Comparison of ENCODE assay signal across 9 mouse cellular contexts in genomic region chr7:66111211-66111610, GRCm38 (mm10). TPM values are rescaled to one million over a fixed set of nuclear protein-coding genes. Genes with fewer than 3 reads are reported as not detected.
DNase-seq lines count a peak whose midpoint lies in the region; ATAC-seq and TF ChIP-seq lines count a peak whose summit lies in the region.
"Had no signal": no experiment of that assay in that cellular context is flagged by ENCODE, and none has a peak within 500 bp of the region (broad histone marks: within the 10 kb centered on the region; RNA-seq: fewer than 3 reads in every experiment).

No protein-coding gene starts in this region.

- TF ChIP-seq CTCF in heart, postnatal 0 days (IDR thresholded peaks at IDR 0.05; ENCODE audit: low read depth): no peak

- H3K4me1 ChIP-seq in heart, postnatal 0 days (ENCODE audit: control insufficient read depth, insufficient read depth): peaks cover 20% of the 10 kb centered on the region
- peaks cover 47% of the 10 kb centered on the region for H3K4me1 ChIP-seq in embryonic facial prominence, embryonic 10.5 days
- peaks cover 26% of the 10 kb centered on the region for H3K4me1 ChIP-seq in hindbrain, embryonic 16.5 days (ENCODE audit: control insufficient read depth, insufficient read depth, low read depth, low read length)
- peaks cover 56% of the 10 kb centered on the region for H3K4me1 ChIP-seq in midbrain, embryonic 13.5 days (replicated peaks)

- no peaks in the 10 kb centered on the region for H3K27me3 ChIP-seq in heart, postnatal 0 days (ENCODE audit: control insufficient read depth, insufficient read depth, low read length)
- no peaks in the 10 kb centered on the region for H3K27me3 ChIP-seq in embryonic facial prominence, embryonic 10.5 days (replicated peaks; ENCODE audit: low read depth, poor library complexity, severe bottlenecking)
- H3K27me3 ChIP-seq in hindbrain, embryonic 16.5 days (replicated peaks; ENCODE audit: control insufficient read depth, insufficient read depth, low read length): 0 out of 2 replicates have a peak, but pooled peaks cover 2% of the 10 kb centered on the region
- H3K27me3 ChIP-seq in midbrain, embryonic 13.5 days: peaks cover 9% of the 10 kb centered on the region; the same call in 1 of the 2 replicates

- no peak for ATAC-seq in heart, postnatal 0 days (ENCODE audit: insufficient read depth, low read depth)
- no peak for ATAC-seq in hindbrain, embryonic 16.5 days
- no peak for ATAC-seq in midbrain, embryonic 13.5 days

- WGBS in heart, postnatal 0 days: 64% methylated on average over 10 of the region's 10 CpGs
- 65% methylated on average over 10 of the region's 10 CpGs for WGBS in embryonic facial prominence, embryonic 10.5 days
- 53% methylated on average over 10 of the region's 10 CpGs for WGBS in hindbrain, embryonic 16.5 days
- 60% methylated on average over 10 of the region's 10 CpGs for WGBS in midbrain, embryonic 13.5 days

- H3K9ac ChIP-seq in heart, postnatal 0 days (replicated peaks; ENCODE audit: low read depth, low read length): peak overlapping the region; percentile 79; the same call in 1 of the 2 replicates
- H3K9ac ChIP-seq in hindbrain, embryonic 16.5 days (ENCODE audit: low read depth, low read length): peak overlapping the region; percentile 35; the same call in 1 of the 2 replicates
- H3K9ac ChIP-seq in midbrain, embryonic 13.5 days (replicated peaks): peak overlapping the region; percentile 97

- no peak for DNase-seq in heart, postnatal 0 days (ENCODE audit: low spot score)
- no peak for DNase-seq in heart, postnatal 4 days
- DNase-seq in embryonic facial prominence, embryonic 10.5 days (ENCODE audit: low spot score): no peak
- no peak for DNase-seq in layer of hippocampus, adult 8-10 months (ENCODE audit: low spot score in 2 of 2)
- no peak for DNase-seq in cerebellum, adult 18-20 months
- DNase-seq in kidney, adult 11 months: no peak
- DNase-seq: kidney, adult 9 months had no signal

- peak overlapping the region; percentile 80 for H3K4me3 ChIP-seq in heart, postnatal 0 days (ENCODE audit: low read depth, low read length)
- peak overlapping the region; percentile 98 for H3K4me3 ChIP-seq in embryonic facial prominence, embryonic 10.5 days
- peak overlapping the region; percentile 95 for H3K4me3 ChIP-seq in hindbrain, embryonic 16.5 days (ENCODE audit: low read length)
- H3K4me3 ChIP-seq in midbrain, embryonic 13.5 days (replicated peaks): peak overlapping the region; percentile 93

- no peaks in the 10 kb centered on the region for H3K36me3 ChIP-seq in heart, postnatal 0 days (replicated peaks; ENCODE audit: control insufficient read depth, insufficient read depth, low read length)
- peaks cover 19% of the 10 kb centered on the region for H3K36me3 ChIP-seq in embryonic facial prominence, embryonic 10.5 days (replicated peaks)
- no peaks in the 10 kb centered on the region for H3K36me3 ChIP-seq in hindbrain, embryonic 16.5 days (ENCODE audit: control insufficient read depth, insufficient read depth, low read length)
- H3K36me3 ChIP-seq in midbrain, embryonic 13.5 days: no peaks in the 10 kb centered on the region

- H3K27ac ChIP-seq in heart, postnatal 0 days (ENCODE audit: low read depth): no peak overlapping the region
- peak overlapping the region; percentile 96 for H3K27ac ChIP-seq in embryonic facial prominence, embryonic 10.5 days (replicated peaks)
- H3K27ac ChIP-seq in hindbrain, embryonic 16.5 days (ENCODE audit: low read depth, low read length): 0 out of 2 replicates have a peak overlapping the region, but pooled peaks have one; percentile 95
- H3K27ac ChIP-seq in midbrain, embryonic 13.5 days: no peak overlapping the region

- H3K9me3 ChIP-seq in heart, postnatal 0 days (replicated peaks; ENCODE audit: control insufficient read depth, low read length): no peaks in the 10 kb centered on the region
- no peaks in the 10 kb centered on the region for H3K9me3 ChIP-seq in embryonic facial prominence, embryonic 10.5 days
- no peaks in the 10 kb centered on the region for H3K9me3 ChIP-seq in hindbrain, embryonic 16.5 days (ENCODE audit: control insufficient read depth, low read length)
- H3K9me3 ChIP-seq in midbrain, embryonic 13.5 days: no peaks in the 10 kb centered on the region

- TF ChIP-seq EP300 in heart, postnatal 0 days (IDR thresholded peaks at IDR 0.05; ENCODE audit: low read depth): no peak

- peak overlapping the region; percentile 82 for H3K4me2 ChIP-seq in heart, postnatal 0 days (ENCODE audit: low read depth, low read length)
- peak overlapping the region; percentile 99 for H3K4me2 ChIP-seq in hindbrain, embryonic 16.5 days (ENCODE audit: low read length)
- peak overlapping the region; percentile 95 for H3K4me2 ChIP-seq in midbrain, embryonic 13.5 days (replicated peaks)

RNA-seq across cellular contexts. Expression of gene Chsy1, which starts 1.9 kb away (rescaled TPM):
- total RNA-seq in heart, postnatal 0 days (2014; rRNA removed; ENCODE audit: low replicate concordance): 37.8 and 43.4 TPM in 2 replicates
- 8.9 and 9.6 TPM in 2 replicates for polyA plus RNA-seq in heart, postnatal 0 days (2015; fragmentation: Nextera tagmentation; extraction: Ambion mirVana)
- 10 to 100 TPM; 51.4 to 52.3 TPM for total RNA-seq in heart, postnatal 4 days (2021)
- polyA plus RNA-seq in embryonic facial prominence, embryonic 10.5 days (2016; fragmentation: Nextera tagmentation; extraction: Ambion mirVana): 12.5 and 13.4 TPM in 2 replicates
- 8.7 and 10.0 TPM in 2 replicates for polyA plus RNA-seq in hindbrain, embryonic 16.5 days (2015; fragmentation: Nextera tagmentation; extraction: Ambion mirVana)
- 11.1 and 11.8 TPM in 2 replicates for polyA plus RNA-seq in midbrain, embryonic 13.5 days (2015; fragmentation: Nextera tagmentation; extraction: Ambion mirVana)
- total RNA-seq in layer of hippocampus, adult 8-10 months (2022): 10 to 100 TPM; 15.4 to 17.4 (median 17.3) TPM

RNA-seq across cellular contexts. Expression of gene Selenos, which starts 31.8 kb away (rescaled TPM):
- total RNA-seq in heart, postnatal 0 days (2014; rRNA removed; ENCODE audit: low replicate concordance): 30.7 and 41.3 TPM in 2 replicates
- polyA plus RNA-seq in heart, postnatal 0 days (2015; fragmentation: Nextera tagmentation; extraction: Ambion mirVana): 66.3 and 70.5 TPM in 2 replicates
- 10 to 100 TPM; 33.9 to 36.5 TPM for total RNA-seq in heart, postnatal 4 days (2021)
- polyA plus RNA-seq in embryonic facial prominence, embryonic 10.5 days (2016; fragmentation: Nextera tagmentation; extraction: Ambion mirVana): 83.2 and 85.8 TPM in 2 replicates
- polyA plus RNA-seq in hindbrain, embryonic 16.5 days (2015; fragmentation: Nextera tagmentation; extraction: Ambion mirVana): 94.9 and 99.1 TPM in 2 replicates
- polyA plus RNA-seq in midbrain, embryonic 13.5 days (2015; fragmentation: Nextera tagmentation; extraction: Ambion mirVana): 79.1 and 82.7 TPM in 2 replicates
- 10 to 100 TPM; 52.9 to 61.0 (median 54.6) TPM for total RNA-seq in layer of hippocampus, adult 8-10 months (2022)

RNA-seq across cellular contexts. Expression of gene Snrpa1, which starts 52.4 kb away (rescaled TPM):
- 18.0 and 30.8 TPM in 2 replicates for total RNA-seq in heart, postnatal 0 days (2014; rRNA removed; ENCODE audit: low replicate concordance)
- polyA plus RNA-seq in heart, postnatal 0 days (2015; fragmentation: Nextera tagmentation; extraction: Ambion mirVana): 58.9 and 62.1 TPM in 2 replicates
- 10 to 100 TPM; 40.1 to 42.7 TPM for total RNA-seq in heart, postnatal 4 days (2021)
- polyA plus RNA-seq in embryonic facial prominence, embryonic 10.5 days (2016; fragmentation: Nextera tagmentation; extraction: Ambion mirVana): 273 and 281 TPM in 2 replicates
- polyA plus RNA-seq in hindbrain, embryonic 16.5 days (2015; fragmentation: Nextera tagmentation; extraction: Ambion mirVana): 117 and 122 TPM in 2 replicates
- 159 and 165 TPM in 2 replicates for polyA plus RNA-seq in midbrain, embryonic 13.5 days (2015; fragmentation: Nextera tagmentation; extraction: Ambion mirVana)
- total RNA-seq in layer of hippocampus, adult 8-10 months (2022): 10 to 100 TPM; 31.0 to 43.2 (median 33.4) TPM

Comparison
In these comparisons a context has a peak if more than half of its experiments do, and no peak if none do; other contexts are left out.
1. H3K27ac ChIP-seq: peak in embryonic facial prominence, embryonic 10.5 days (single experiment) and hindbrain, embryonic 16.5 days (single experiment); none in heart, postnatal 0 days (single experiment) and midbrain, embryonic 13.5 days (single experiment).
2. H3K9ac ChIP-seq: peak in every context shown above with its lines; median percentile 97 in midbrain, embryonic 13.5 days; 79 in heart, postnatal 0 days; 35 in hindbrain, embryonic 16.5 days.
3. Peak in every context shown above with its lines, with median percentiles within 50 percentile points of each other: H3K4me2 ChIP-seq and H3K4me3 ChIP-seq.